ENCODE assay signal across 14 mouse cellular contexts in the genomic region with DNA sequence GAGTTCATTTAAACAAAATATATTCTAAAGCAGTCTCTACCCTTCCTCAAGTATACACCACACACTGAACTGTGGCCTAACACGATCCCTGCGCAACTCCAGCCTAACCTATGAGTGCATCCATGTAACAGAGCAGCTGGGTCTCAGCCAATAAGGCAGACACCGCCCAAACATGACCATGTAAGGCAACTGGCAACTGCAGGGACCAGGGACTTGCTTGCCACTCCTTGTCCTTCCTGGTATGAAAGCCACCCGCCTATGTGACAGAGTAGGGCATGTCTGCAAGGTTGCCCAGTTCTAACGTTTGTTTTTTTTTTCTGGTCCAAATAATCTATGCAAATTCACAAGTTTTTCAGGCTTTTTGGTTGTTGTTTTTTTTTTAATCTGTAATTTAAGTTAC.
DNase-seq lines count a peak whose midpoint lies in the region; ATAC-seq and TF ChIP-seq lines count a peak whose summit lies in the region.
"Had no signal": no experiment of that assay in that cellular context is flagged by ENCODE, and none has a peak within 500 bp of the region (broad histone marks: within the 10 kb centered on the region; RNA-seq: fewer than 3 reads in every experiment).

No protein-coding gene starts in this region.

- H3K27ac ChIP-seq in lung, embryonic 14.5 days (ENCODE audit: low read depth), result no peak overlapping the region
- H3K27ac ChIP-seq in stomach, postnatal 0 days (replicated peaks), result no peak overlapping the region
- H3K27ac ChIP-seq: limb, embryonic 13.5 days; midbrain, embryonic 12.5 days had no signal

- no peaks in the 10 kb centered on the region for H3K36me3 ChIP-seq in lung, embryonic 14.5 days (ENCODE audit: insufficient read depth)
- no peaks in the 10 kb centered on the region for H3K36me3 ChIP-seq in stomach, postnatal 0 days (ENCODE audit: control insufficient read depth, insufficient read depth, low read length)

- H3K9ac ChIP-seq in lung, embryonic 14.5 days, result no peak overlapping the region
- no peak overlapping the region for H3K9ac ChIP-seq in stomach, postnatal 0 days (ENCODE audit: low read length)
- H3K9ac ChIP-seq: limb, embryonic 13.5 days; midbrain, embryonic 12.5 days had no signal

- H3K4me3 ChIP-seq in lung, adult 2 months (replicated peaks; ENCODE audit: extremely low read depth, low read depth, low read length), result no peak overlapping the region
- no peak overlapping the region for H3K4me3 ChIP-seq in lung, embryonic 14.5 days (ENCODE audit: low read depth, low read length)
- no peak overlapping the region for H3K4me3 ChIP-seq in stomach, postnatal 0 days (ENCODE audit: low read depth, low read length)
- H3K4me3 ChIP-seq: erythroblast, embryonic 14.5 days; limb, embryonic 13.5 days; midbrain, embryonic 12.5 days had no signal

- peak; percentile 10 for DNase-seq in adrenal gland, adult 2 months
- DNase-seq in adrenal gland, postnatal 4 days (ENCODE audit: low spot score in 2 of 2), result no peak
- DNase-seq in lung, adult 18-20 months, result peak; percentile 63 to 71
- DNase-seq in lung, adult 2 months, result no peak
- peak; percentile 21 for DNase-seq in lung, embryonic 14.5 days
- DNase-seq in stomach, postnatal 0 days (ENCODE audit: low spot score), result peak; percentile 49
- no peak for DNase-seq in left cerebral cortex, adult 8-10 months (ENCODE audit: low spot score in 2 of 2)
- DNase-seq: cerebellum, adult 9-11 months; kidney, adult 18-20 months; thymus, postnatal 25 days had no signal

- no peak for ATAC-seq in lung, embryonic 14.5 days (ENCODE audit: insufficient read depth)
- ATAC-seq in stomach, postnatal 0 days (ENCODE audit: low FRiP score, low TSS enrichment), result peak; percentile 79
- ATAC-seq in inflammation-experienced regulatory T-cells, adult 6 months, result no peak

- no peak overlapping the region for H3K4me2 ChIP-seq in lung, embryonic 14.5 days
- H3K4me2 ChIP-seq in stomach, postnatal 0 days (replicated peaks; ENCODE audit: low read depth), result no peak overlapping the region
- H3K4me2 ChIP-seq: limb, embryonic 13.5 days; midbrain, embryonic 12.5 days had no signal

- TF ChIP-seq POLR2A in lung, adult 2 months (IDR thresholded peaks at IDR 0.05; ENCODE audit: borderline replicate concordance, extremely low read depth, low read depth, low read length), result no peak

- H3K4me1 ChIP-seq in lung, adult 2 months (ENCODE audit: control insufficient read depth, insufficient read depth, low read length), result no peaks in the 10 kb centered on the region; the same call in 1 of the 2 replicates
- H3K4me1 ChIP-seq in lung, embryonic 14.5 days (ENCODE audit: insufficient read depth), result peaks cover 4% of the 10 kb centered on the region; the same call in 1 of the 2 replicates
- H3K4me1 ChIP-seq in stomach, postnatal 0 days (replicated peaks; ENCODE audit: control insufficient read depth, insufficient read depth), result no peaks in the 10 kb centered on the region
- H3K4me1 ChIP-seq: limb, embryonic 13.5 days; midbrain, embryonic 12.5 days had no signal

- 49% methylated on average over 5 of the region's 5 CpGs for WGBS in lung, adult 2 months
- WGBS in lung, embryonic 14.5 days, result 72% methylated on average over 5 of the region's 5 CpGs
- 61% methylated on average over 5 of the region's 5 CpGs for WGBS in stomach, postnatal 0 days

- TF ChIP-seq CTCF in lung, adult 2 months (IDR thresholded peaks at IDR 0.05; ENCODE audit: insufficient read depth, low read length), result no peak
- TF ChIP-seq CTCF in lung, embryonic 14.5 days (IDR thresholded peaks at IDR 0.05; ENCODE audit: low read depth), result no peak
- no peak for TF ChIP-seq CTCF in stomach, postnatal 0 days (IDR thresholded peaks at IDR 0.05; ENCODE audit: low read depth)

- no peaks in the 10 kb centered on the region for H3K9me3 ChIP-seq in lung, embryonic 14.5 days (ENCODE audit: low read depth, low read length)
- H3K9me3 ChIP-seq in stomach, postnatal 0 days (ENCODE audit: control insufficient read depth, low read length), result no peaks in the 10 kb centered on the region
- H3K9me3 ChIP-seq: limb, embryonic 13.5 days; midbrain, embryonic 12.5 days had no signal

- no peak for TF ChIP-seq EP300 in stomach, postnatal 0 days (optimal IDR thresholded peaks at IDR 0.05)

- no peaks in the 10 kb centered on the region for H3K27me3 ChIP-seq in lung, embryonic 14.5 days (ENCODE audit: insufficient read depth, low read length)
- no peaks in the 10 kb centered on the region for H3K27me3 ChIP-seq in stomach, postnatal 0 days (ENCODE audit: control insufficient read depth, insufficient read depth, low read length)
- H3K27me3 ChIP-seq: limb, embryonic 13.5 days; midbrain, embryonic 12.5 days had no signal

Comparison
In these comparisons a context has a peak if more than half of its experiments do, and no peak if none do; other contexts are left out.
1. DNase-seq: peak in adrenal gland, adult 2 months (single experiment), lung, adult 18-20 months (2 of 2), lung, embryonic 14.5 days (single experiment) and stomach, postnatal 0 days (single experiment); none in adrenal gland, postnatal 4 days (0 of 2), lung, adult 2 months (single experiment) and left cerebral cortex, adult 8-10 months (0 of 2).